Mouse (Mus musculus) CH12F3 (cell line): ENCODE results near the gene Tcf25.
"Not testable (repeated sequence)": the region's sequence is repeated elsewhere in the genome, so short reads cannot be mapped to it uniquely, and the experiment has no call there.

Experiments
- in situ Hi-C: fragments of 300-500 bp; cut with MboI; formaldehyde crosslinking; loops from 2 replicates; pipeline ENCODE4 v1.14.3; 2020; ENCODE audit warnings: low sequenced_read_pairs

Tcf25 gene

DNA sequence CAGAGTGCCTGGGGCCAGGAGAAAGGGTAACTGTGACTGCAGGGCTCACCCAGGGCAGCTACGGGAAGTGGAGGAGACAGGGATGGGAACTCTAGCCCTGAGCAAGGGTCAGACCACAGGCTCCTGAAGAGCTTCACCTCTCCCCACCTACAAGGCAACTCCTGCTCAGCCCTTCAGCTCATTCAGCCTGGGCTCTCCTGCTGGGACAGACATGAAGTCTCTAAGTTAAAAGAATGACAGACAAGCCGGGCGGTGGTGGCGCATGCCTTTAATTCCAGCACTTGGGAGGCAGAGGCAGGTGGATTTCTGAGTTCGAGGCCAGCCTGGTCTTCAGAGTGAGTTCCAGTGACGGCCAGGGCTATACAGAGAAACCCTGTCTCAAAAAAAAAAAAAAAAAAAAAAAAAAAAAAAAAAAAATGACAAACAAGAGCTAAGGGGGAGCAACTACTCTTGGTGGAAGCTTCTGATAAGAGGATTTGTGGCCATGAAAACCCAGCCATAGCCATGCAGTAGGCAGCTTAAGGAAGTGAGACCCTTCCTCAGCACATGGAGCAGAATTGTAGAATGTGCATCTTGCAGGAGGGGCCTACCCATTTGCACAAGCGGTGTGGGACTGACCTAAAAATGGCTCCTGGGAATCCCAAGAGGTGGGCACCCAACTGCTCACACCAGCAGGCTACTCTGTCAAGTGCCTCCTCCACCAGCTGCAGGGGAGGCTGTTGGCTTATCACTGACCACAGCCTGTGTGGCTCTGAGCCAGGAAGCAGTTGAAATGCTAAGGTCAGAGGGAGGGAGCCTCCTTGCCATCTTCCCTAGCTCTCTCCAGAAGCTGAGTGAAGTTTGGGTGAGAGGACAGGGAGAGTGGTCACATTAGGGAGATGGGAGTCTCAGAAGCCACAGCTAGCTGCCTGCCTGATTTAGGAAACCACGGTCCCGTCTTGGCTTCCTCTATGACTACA, 35.3 kb downstream of the Tcf25 start:
- in situ Hi-C loops: no loop called here

DNA sequence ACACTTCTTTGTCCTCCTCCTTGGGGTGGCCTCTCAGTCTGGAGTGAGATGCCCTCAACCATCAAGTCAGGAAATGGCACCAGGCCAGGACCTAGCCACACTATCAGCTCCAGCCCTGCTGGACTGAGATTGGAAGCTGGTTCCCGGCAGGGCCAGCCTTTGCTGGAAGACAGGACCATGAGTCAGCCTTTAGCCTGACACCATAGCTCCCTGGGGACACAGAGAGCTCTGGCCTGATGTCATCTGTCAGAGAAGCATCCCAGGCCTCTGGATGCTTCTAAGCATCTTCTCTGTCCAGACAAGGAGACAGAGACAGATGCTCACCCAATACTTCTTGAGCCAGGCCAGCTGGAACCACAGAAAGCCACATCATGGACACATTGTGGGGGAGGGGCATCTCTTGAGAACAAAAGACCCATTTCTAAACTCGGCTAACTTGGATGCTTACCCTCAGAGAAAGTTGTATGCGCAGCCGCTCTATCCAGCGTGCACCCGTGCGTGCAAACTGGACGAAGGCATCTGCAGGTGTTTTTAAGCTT, 36.6 kb downstream of the Tcf25 start:
- in situ Hi-C loops: no loop called here

DNA sequence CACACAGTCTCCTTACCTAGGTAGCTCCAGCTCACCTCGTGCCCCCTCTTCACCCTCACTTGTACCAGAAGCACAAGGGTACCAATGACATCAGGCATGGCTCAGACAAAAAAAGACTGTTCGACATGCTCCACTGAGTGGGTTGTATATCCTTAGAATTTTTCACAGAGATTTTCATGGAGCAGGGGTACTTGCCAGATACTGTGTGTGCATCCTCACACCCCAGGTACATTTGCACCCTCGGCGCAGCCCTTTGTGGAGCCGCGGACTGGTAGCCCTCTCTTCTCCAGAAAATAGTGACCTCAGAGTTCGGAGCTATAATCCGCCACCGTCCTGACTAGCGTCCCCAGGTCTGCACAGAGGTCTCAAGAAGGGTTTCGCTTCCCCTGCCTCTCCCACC, 37.2 kb downstream of the Tcf25 start:
- in situ Hi-C loops: no loop called here

DNA sequence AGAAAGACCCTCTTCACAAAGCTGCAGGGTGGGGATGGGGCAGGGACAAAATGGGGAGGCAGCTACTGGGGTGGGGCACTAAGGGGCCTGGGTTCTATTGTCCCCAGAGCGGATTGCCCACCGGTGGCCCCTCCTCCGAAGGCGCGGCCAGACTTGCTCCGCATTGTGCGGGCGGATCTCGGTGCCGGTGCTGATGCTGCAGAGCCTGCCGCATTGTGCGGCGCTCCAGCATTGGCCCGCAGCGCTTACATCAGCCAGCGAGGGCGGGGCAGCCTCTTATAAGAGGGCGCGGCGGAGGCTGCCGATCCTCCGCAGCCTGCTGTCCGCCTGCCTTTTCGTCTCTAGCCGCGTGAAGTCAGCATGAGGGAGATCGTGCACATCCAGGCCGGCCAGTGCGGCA, 37.7 kb downstream of the Tcf25 start, which contains the start of gene Tubb3:
Gene Tubb3 (plus strand): TSS at position 179 of the 400 bp plus-strand sequence.
- in situ Hi-C loops: no loop called here

DNA sequence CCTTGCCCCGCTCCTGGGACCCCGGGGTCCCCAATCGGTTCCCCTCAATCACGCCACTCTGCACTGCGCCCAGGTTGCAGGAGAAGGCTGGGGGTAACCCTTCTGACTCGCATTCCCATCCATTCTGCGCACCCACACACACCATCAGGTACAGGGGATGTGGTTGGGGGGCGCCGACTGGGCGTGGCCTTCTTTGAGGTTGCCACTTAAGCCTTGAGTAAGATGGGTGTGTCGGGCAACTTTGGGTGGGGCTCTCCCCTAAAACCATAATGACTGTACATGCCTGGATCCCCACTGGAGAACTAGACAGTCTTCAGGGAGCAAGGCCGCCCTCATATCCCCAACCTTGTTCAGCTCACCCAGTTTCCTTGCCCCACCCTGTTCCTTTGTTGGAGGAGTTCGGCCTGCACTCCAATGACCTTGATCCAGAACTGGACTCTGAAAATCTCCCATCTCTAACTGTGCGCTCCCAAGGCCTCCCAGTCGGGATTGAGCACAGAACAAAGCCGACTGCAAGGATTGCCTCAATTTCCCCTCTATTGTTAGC, 38.3 kb downstream of the Tcf25 start:
- in situ Hi-C loops: no loop called here

DNA sequence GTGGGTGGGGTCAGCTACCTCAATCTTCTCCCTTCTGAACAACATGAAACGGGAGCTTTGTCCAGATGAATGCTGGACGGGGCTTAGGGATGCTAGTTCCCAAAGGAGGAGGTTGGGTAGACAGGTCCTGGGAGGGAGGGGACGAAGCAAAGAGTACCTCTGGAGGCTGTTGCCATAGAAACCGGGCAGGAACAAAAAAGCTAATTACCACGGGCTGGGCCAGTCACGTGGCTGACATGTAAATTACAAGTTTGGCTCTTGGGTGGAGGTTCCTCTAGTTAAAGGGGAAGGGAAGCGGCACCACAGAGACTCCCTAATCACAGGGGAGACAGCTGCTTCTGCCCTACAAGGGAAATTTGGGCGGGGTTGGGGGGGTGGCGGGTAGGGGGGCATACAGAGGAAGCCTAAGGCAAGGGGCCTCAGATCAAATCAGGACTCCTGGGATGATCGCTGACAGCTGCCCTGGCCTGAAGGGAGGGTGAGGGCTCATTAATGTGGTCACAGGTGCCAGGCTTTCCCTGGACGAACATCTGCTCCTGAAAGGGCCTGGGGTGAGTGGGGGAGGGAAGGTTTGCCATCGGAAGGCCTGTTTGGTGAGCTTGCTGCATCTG, 39.1 kb downstream of the Tcf25 start:
- in situ Hi-C loops: no loop called here

DNA sequence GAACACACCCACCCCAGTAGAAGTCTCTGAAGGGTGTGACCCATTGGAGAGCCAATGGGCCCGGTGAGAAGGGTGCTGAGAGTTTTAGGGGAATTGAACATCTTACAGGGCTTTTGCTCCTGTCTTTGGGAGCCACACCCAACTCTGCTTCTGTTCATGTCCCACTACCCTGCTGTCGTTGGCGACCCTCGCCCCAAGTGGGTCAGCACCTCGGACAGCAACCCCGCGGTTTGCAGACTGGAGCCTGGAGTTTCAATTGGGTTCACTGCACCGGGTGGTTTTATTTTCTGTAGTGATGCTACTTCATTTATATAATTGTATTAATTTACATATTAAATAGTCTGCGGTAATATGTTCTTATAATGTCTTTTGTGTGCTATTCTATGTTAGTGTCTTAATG, 40.7 kb downstream of the Tcf25 start:
- in situ Hi-C loops: no loop called here

DNA sequence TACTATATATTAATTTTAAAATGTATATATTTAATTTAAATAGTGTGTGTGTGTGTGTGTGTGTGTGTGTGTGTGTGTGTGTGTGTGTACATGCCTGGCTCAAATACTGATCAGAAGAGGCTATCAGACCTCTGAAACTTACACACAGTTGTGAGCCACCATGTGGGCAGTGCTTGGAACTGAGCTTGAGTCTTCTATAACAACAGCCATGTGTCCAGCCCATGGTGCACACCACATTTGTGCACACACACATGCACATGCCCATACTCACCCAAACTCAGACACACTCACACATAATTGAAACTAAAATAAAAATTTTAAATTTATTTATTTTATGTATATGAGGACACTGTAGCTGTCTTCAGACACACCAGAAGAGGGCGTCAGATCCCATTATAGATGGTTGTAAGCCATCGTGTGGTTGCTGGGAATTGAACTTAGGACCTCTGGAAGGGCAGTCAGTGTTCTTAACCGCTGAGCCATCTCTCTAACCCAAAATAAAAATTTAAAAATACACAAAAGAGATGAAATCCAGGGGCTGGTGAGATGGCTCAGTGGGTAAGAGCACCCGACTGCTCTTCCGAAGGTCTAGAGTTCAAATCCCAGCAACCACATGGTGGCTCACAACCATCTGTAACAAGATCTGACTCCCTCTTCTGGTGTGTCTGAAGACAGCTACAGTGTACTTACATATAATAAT, 41.6 kb downstream of the Tcf25 start:
- in situ Hi-C loops: not testable (repeated sequence)

DNA sequence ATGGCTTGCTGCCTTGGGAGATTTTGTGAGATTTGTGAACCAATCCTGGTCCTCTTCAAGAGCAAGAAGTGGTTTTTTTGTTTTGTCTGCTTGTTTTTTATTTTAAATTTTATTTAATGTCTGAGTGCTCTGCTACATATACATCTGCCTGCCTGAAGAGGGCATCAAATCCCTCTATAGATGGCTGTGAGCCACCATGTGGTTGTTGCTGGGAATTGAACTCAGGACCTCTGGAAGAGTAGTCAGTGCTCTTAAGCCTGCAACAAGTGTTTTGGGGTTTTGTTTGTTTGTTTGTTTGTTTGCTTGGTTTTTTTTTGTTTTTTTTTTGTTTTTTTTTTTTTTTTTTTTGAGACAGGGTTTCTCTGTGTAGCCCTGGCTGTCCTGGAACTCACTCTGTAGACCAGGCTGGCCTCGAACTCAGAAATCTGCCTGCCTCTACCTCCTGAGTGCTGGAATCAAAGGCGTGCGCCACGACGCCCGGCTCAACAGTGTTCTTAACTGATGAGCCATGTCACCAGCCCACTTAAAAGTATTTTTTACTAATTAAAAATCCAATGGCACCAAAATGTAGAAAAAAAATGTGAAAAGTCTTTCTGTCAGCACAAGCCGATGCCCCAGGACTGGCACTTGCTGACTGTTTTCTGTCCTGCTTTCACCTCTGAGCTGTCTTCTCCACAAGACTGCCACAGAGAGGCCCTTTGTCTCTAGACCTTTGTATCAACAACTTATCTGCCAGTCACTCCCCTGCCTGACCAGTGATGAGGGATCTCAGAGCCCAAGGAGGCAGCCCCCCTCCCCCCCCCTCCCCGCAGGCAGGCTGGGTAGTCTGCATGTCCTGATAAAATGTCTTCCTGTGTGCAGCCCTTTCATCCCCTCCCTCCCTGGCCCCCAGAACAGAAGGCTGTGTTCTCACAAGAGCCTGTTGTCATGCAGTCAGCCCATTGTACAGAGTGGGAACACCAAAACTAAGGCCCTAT, 42.7 kb downstream of the Tcf25 start:
- in situ Hi-C loops: no loop called here

DNA sequence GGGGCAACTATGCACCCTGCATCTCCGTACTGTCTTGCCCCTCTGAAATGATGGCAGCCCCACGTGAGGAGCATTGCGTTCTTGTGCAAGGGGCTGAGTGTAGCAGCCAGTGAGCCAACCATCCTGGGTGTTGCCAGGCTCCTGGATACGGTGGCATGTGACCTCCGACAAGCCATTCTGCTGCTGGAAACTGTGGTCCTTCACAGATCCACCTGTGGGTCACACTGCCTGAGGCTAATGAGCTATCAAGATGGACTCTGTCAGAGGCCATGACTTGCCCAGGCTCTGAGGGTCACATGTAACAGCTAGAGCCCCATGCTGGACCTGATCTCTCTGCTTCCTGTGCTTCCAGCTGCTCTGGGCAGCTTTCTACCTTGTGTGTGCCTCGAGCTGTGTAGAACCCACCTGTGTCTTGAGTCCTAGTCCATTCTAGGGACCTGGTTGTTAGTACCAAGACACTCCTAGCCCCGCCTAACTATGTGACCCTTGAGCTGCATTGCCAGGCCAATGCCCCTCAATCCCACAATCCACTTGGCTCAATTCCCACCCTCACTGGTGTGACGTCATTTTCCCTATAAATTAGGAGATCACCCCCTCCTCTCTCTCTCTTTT, 43.5 kb downstream of the Tcf25 start:
- in situ Hi-C loops: no loop called here

DNA sequence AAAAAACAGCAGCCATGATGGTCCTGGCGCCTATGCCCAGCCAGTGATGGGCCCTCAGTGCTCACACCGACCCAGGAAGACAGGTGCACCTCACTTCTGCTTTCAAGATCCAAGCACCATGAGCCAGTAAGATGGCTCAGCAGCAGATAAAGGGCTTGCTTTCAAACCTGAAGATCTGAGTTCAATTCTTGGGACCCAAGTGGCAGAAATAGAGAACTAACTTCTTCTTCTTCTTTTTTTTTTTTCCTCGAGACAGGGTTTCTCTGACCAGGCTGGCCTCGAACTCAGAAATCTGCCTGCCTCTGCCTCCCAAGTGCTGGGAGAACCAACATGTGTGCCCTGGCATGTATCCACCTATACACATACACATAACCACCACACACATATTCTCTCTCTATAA, 46.2 kb downstream of the Tcf25 start:
- in situ Hi-C loops: no loop called here

DNA sequence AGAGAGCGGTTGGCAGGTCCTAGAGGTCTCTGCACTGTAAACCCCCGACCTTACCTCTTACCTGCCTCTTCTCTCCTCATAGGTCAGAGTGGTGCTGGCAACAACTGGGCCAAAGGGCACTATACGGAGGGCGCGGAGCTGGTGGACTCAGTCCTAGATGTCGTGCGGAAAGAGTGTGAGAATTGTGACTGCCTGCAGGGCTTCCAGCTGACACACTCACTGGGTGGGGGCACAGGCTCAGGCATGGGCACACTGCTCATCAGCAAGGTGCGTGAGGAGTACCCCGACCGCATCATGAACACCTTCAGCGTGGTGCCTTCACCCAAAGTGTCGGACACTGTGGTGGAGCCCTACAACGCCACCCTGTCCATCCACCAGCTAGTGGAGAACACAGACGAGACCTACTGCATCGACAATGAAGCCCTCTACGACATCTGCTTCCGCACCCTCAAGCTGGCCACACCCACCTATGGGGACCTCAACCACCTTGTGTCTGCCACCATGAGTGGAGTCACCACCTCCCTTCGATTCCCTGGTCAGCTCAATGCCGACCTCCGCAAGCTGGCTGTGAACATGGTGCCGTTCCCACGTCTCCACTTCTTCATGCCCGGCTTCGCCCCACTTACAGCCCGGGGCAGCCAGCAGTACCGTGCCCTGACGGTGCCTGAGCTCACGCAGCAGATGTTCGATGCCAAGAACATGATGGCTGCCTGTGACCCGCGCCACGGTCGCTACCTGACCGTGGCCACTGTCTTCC, 47.1 kb downstream of the Tcf25 start:
- in situ Hi-C loops: no loop called here

DNA sequence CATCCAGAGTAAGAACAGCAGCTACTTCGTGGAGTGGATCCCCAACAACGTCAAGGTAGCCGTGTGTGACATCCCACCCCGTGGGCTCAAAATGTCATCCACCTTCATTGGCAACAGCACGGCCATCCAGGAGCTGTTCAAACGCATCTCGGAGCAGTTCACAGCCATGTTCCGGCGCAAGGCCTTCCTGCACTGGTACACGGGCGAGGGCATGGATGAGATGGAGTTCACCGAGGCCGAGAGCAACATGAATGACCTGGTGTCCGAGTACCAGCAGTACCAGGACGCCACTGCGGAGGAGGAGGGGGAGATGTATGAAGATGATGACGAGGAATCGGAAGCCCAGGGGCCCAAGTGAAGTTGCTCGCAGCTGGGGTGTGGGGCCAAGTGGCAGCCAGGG, 47.8 kb downstream of the Tcf25 start:
- in situ Hi-C loops: no loop called here

DNA sequence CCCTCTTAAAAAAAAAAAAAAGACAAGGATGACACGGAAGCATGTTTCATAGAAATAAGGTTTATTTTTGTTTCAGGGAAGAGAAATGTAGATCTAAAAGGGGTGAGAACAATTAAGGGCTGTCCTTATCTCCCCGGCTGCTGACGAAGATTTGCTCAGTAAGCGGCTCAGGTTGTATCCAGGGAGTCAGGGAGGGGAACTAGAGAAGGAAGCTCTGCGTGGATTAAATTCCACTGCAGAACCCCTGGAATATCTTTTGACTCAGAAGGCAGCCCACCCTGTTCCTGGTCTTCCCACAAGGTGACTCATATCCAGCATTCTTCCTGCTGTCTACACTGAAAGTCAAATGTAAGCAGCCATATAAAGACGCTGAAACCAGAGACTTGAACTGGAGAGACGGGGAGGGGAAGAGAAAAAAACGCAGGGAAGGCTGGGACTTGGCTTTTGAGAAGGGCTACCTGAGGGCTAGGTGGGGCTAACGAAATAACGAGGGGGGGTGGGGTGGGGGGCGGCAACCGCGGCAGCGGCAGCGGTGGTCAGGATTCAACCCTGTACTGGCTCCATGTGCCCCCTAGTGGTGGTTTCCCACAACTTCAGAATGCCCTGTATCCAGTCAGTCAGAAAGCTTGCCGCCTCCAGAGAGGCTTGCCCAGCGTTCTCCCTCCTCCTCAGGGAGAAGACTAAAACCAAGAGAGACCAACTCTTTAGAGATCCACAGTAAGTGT, 48.7 kb downstream of the Tcf25 start:
- in situ Hi-C loops: no loop called here

DNA sequence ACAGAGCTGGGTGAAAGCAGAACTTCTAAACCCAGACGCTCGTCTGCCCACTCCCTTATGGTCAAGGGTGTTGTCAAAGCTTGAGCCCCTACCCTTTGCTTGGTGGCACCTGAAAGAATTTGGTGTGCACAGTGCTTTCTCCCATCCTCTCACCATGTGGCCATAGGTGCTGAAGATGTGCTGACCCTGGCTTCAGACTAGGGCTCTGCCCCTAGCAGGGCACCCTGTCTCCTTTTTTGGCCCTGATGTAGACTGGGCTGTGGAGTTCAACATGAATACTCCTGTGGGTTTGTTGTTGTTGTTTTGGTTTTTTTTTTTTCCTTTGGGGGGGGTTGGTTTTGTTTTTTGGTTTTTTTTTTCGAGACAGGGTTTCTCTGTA, 49.2 kb downstream of the Tcf25 start:
- in situ Hi-C loops: no loop called here

DNA sequence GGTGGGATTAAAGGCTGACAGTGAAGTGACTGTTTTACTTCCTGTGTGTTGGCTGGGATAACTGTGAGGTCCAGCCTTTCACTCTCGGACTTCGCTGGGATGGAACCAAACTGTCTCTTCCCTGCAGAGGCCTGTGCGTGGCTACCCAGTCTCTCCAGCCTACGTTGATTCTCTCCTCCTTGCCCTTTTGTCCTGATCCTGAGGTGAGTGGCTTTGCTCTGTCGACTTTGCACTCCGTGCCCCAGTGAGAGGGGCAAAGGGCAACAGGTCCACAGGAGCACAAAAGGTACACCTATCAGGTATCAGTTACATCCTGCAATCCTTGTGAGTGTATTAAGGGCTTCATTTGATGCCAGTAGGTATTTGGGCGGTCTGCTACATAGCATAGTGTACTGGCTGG, 49.9 kb downstream of the Tcf25 start, which contains the start of gene Def8:
Gene Def8 (plus strand): TSS at position 87 of the 400 bp plus-strand sequence.
- in situ Hi-C loops: no loop called here

DNA sequence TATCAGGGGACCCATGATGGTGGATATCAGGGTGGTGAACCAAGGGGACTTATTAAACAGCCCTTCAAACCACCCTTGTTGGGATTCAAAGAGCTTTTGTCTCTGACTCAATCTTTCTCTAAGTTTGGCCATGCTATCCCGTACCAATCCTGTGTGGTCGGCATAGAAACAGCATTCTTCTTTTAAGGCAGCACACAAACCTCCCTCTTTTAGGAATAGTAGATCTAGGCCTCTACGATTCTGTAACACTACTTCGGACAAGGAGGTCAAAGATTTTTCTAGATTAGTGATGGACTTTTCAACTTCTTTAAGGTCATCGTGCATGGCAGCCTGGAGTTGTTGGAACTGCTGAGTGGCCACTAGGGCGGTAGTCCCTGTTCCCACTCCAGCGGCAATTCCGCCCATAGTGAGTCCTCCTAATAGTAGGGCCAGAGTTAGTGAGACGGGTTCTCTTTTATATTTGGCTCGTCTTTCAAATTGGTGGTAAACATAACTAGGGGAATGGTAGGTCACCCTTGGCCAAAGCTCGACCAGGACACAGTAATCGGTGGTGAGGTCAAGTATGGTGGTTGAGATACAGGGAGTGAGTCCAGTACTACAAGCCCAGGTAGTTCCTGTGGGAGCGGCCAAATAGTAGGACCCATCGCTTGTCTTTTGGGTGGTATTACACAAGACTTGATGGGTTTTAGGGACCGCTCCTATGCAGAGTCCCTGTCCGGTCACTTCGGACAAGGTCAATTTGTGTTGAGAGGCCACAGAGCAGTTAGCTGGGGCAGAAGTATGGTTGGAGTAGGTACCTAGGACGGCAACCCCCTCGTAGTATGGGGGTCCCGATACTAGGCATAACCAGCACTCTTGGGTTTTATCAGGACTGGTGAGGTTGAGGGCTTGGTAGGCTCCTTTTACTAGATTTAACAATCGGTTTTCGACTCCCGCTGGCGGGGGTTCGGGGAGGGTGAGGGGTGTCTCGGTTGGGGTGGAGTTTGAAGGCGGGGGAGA, 53.3 kb downstream of the Tcf25 start:
- in situ Hi-C loops: no loop called here
